Mouse (Mus musculus): ENCODE data around the gene Nhlrc1. TPM values are rescaled to one million over a fixed set of nuclear protein-coding genes. Genes with fewer than 3 reads are reported as not detected.

Nhlrc1 gene
- polyA plus RNA-seq, 1 experiment from 2014 or later: 3.1 TPM

GRCm38 (mm10) chr13:46967308-46967707, 47.3 kb downstream of the Nhlrc1 start:
- H3K4me1 ChIP-seq (ENCODE audit: control insufficient read depth, insufficient read depth, low read length): no peaks in the 10 kb centered on the region

More at GRCm38 (mm10) chr13:46967308-46967707, 47.3 kb downstream of the Nhlrc1 start:
- ATAC-seq: no peak
- Histone ChIP-seq H3K36me3 (ENCODE audit: control insufficient read depth, insufficient read depth, low read length) (no peaks in the 10 kb centered on the region), H3K4me2 (ENCODE audit: low read depth, low read length) (no peak overlapping the region), H3K9ac (ENCODE audit: low read depth, low read length) (no peak overlapping the region), H3K27me3 (replicated peaks; ENCODE audit: control insufficient read depth, insufficient read depth, low read length) (no peaks in the 10 kb centered on the region), H3K4me3 (ENCODE audit: low read length) (no peak overlapping the region), H3K9me3 (ENCODE audit: control insufficient read depth, low read length) (no peaks in the 10 kb centered on the region), H3K27ac (ENCODE audit: low read length) (no peak overlapping the region)
- whole genome bisulfite sequencing: 75% methylated on average over 4 of the region's 4 CpGs

Other genes starting within 250 kb of the Nhlrc1 start
- 6.2 and 7.6 TPM in 2 replicates for gene Kif13a, start 85.0 kb downstream of the Nhlrc1 start, polyA plus RNA-seq (2015; fragmentation: Nextera tagmentation; extraction: Ambion mirVana)
- 10.2 and 11.0 TPM in 2 replicates for gene Kdm1b, start 28.6 kb upstream of the Nhlrc1 start, polyA plus RNA-seq (2015; fragmentation: Nextera tagmentation; extraction: Ambion mirVana)
- gene Tpmt, start 29.9 kb upstream of the Nhlrc1 start, polyA plus RNA-seq (2015; fragmentation: Nextera tagmentation; extraction: Ambion mirVana): 27.6 and 27.9 TPM in 2 replicates
- gene Dek, start 91.4 kb upstream of the Nhlrc1 start, polyA plus RNA-seq (2015; fragmentation: Nextera tagmentation; extraction: Ambion mirVana): 136 and 155 TPM in 2 replicates
- 1.0 and 1.1 TPM in 2 replicates for gene Rnf144b, start 107.8 kb upstream of the Nhlrc1 start, polyA plus RNA-seq (2015; fragmentation: Nextera tagmentation; extraction: Ambion mirVana)